Mouse (Mus musculus) hindbrain, postnatal 0 days (tissue): ENCODE measurements around the gene Atp2a2. TPM values are rescaled to one million over a fixed set of nuclear protein-coding genes. Genes with fewer than 3 reads are reported as not detected.

Experiments used
- ATAC-seq: fragments of 200-750 bp; cut with Nextera tagmentation; 2 replicates; pipeline ENCODE4 v1.8.0; 2017; ENCODE audit warnings: mild to moderate bottlenecking, moderate TSS enrichment, moderate library complexity
- DNase-seq: peaks from one replicate; pipeline ENCODE4 v3.0.0-alpha.2; 2015; ENCODE audit warnings: low spot score
- H3K27ac ChIP-seq: fragments of 300-500 bp; sonication (generic); 2 replicates; pipeline ENCODE4 v1.5.1; 2014; ENCODE audit warnings: mild to moderate bottlenecking
- H3K27me3 ChIP-seq: fragments of 300-500 bp; sonication (generic); 2 replicates; pipeline ENCODE4 v1.6.1; 2014; ENCODE audit warnings: low read length, mixed read lengths; ENCODE audit not compliant: insufficient read depth
- H3K36me3 ChIP-seq: fragments of 300-500 bp; sonication (generic); 2 replicates; pipeline ENCODE4 v1.6.1; 2014; ENCODE audit warnings: low read length, mixed read lengths; ENCODE audit not compliant: insufficient read depth
- H3K4me1 ChIP-seq: fragments of 300-500 bp; sonication (generic); 2 replicates; pipeline ENCODE4 v1.6.1; 2014; ENCODE audit warnings: antibody characterized with exemption, low read length, mixed read lengths; ENCODE audit not compliant: insufficient read depth
- H3K4me2 ChIP-seq: fragments of 300-500 bp; sonication (generic); 2 replicates; pipeline ENCODE4 v1.6.1; 2014; ENCODE audit warnings: low read depth, mild to moderate bottlenecking, low read length, moderate library complexity, mixed read lengths
- H3K4me3 ChIP-seq: fragments of 300-500 bp; sonication (generic); 2 replicates; pipeline ENCODE4 v1.5.1; 2014; ENCODE audit warnings: low read length
- H3K9ac ChIP-seq: fragments of 300-500 bp; sonication (generic); replicated peaks from 2 replicates; pipeline ENCODE4 v1.6.1; 2014; ENCODE audit warnings: mild to moderate bottlenecking, low read length, moderate library complexity, mixed read lengths
- H3K9me3 ChIP-seq: fragments of 300-500 bp; sonication (generic); 2 replicates; pipeline ENCODE4 v1.6.1; 2016; ENCODE audit warnings: low read length, mixed read lengths
- CTCF ChIP-seq: IDR thresholded peaks from 2 replicates; pipeline ENCODE4 v1.5.1; 2016; ENCODE audit warnings: antibody characterized with exemption, control low read depth, low read depth
- WGBS: fragments of 180-500 bp; shearing (Covaris S2); extraction: QIAGEN DNeasy Blood & Tissue Kit; methylation state at CpG from one replicate; pipeline ENCODE4 v1.1.7; 2014; 5-methylcytosine and 5-hydroxymethylcytosine counted together
- polyA plus RNA-seq: library from polyadenylated mRNA; unstranded; fragments of >200 nt; fragmentation: Nextera tagmentation; extraction: Ambion mirVana; gene quantifications from 2 replicates; pipeline ENCODE4 v1.2.1, GENCODE M21; 2015
- total RNA-seq: library from RNA; depleted of rRNA; stranded (reverse); fragments of >200 nt; gene quantifications from 2 replicates; pipeline ENCODE4 v1.2.3, GENCODE M21; 2014

Gene Atp2a2
- total and polyA plus RNA-seq, 2 experiments from 2014 or later, result 47.4 to 200 TPM

DNA sequence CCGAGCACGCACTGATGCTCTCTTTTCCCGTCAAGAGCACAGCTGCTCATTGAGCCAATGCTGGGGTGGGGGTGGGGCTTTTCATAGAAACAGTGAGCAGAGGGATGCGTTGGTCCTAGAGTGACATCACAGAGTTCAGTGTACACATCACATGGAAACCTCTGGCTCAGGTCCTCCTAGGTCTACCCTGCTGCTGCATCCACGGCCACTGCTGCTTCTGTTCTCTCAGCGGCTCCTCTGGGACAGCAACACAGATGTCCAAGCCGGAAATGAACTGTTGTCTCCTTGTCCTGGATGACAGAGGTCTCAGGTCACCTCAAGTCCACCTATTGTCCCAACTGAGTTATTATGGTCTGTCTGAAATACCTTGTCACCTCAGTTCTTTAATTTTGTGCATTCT, 52.1 kb downstream of the Atp2a2 start:
- Histone ChIP-seq H3K9ac (no peak overlapping the region), H3K4me1 (no peaks in the 10 kb centered on the region), H3K27me3 (no peaks in the 10 kb centered on the region), H3K4me2 (no peak overlapping the region), H3K27ac (no peak overlapping the region), H3K36me3 (peaks cover 36% of the 10 kb centered on the region), H3K4me3 (no peak overlapping the region), H3K9me3 (no peaks in the 10 kb centered on the region)
- ATAC-seq, result no peak
- TF ChIP-seq CTCF, result no peak
- 34% methylated on average over 7 of the region's 7 CpGs for WGBS
- DNase-seq, result no peak

DNA sequence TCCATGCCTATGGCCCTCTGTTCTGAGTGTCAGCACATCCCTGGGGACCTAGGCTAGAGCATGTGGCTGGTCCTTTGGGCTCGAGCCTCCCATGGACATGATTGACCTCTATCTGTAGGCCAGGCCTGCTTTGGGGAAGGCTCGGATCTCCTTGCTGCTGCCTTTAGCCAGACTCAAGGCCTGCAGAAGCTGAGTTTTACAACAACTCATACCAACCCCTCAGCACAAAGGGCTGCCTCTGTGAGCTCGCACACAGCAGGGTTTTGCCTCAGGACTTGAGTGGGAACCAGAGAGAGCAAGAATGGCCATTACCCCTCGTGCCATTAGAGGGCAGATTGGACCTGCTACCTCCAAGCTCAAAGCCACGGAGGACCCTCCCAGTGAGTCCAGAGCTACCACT, 53.2 kb downstream of the Atp2a2 start:
- H3K36me3 ChIP-seq, result peaks cover 36% of the 10 kb centered on the region
- no peak for ATAC-seq

DNA sequence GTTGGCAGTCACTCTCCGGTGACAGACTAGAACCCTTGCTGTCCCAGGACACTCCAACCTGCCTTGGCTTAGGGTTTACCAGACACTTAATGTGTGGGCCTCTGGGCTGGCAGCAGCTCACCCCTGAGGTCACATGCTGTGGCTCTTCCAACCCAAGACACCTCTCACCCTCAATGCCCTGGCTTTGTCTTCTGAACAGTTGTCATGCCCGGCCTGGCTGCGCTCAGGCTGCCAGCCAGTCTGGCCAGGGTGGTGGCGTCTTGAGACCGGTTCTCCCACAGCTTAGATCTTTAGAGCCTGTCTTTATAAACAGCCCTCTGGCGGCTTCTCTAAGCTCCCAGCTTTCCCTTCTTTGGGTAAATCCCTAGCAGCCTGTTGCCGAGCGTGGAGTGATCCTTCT, 54.2 kb downstream of the Atp2a2 start:
- Histone ChIP-seq H3K4me3 (no peak overlapping the region), H3K9ac (no peak overlapping the region), H3K4me1 (no peaks in the 10 kb centered on the region), H3K9me3 (no peaks in the 10 kb centered on the region), H3K27ac (no peak overlapping the region; the same call in 1 of the 2 replicates), H3K36me3 (peaks cover 31% of the 10 kb centered on the region), H3K4me2 (no peak overlapping the region), H3K27me3 (no peaks in the 10 kb centered on the region)
- ATAC-seq, result peak; percentile 49
- DNase-seq, result peak; percentile 14
- WGBS, result 72% methylated on average over 8 of the region's 8 CpGs
- TF ChIP-seq CTCF, result no peak

More for the DNA sequence above, 53.2 kb downstream of the Atp2a2 start:
- H3K27me3 ChIP-seq, result no peaks in the 10 kb centered on the region
- no peak for DNase-seq
- no peak overlapping the region for H3K9ac ChIP-seq
- H3K4me2 ChIP-seq, result no peak overlapping the region
- H3K27ac ChIP-seq, result no peak overlapping the region
- TF ChIP-seq CTCF, result no peak
- H3K9me3 ChIP-seq, result no peaks in the 10 kb centered on the region
- no peaks in the 10 kb centered on the region for H3K4me1 ChIP-seq
- no peak overlapping the region for H3K4me3 ChIP-seq
- WGBS, result 89% methylated on average over 5 of the region's 5 CpGs

DNA sequence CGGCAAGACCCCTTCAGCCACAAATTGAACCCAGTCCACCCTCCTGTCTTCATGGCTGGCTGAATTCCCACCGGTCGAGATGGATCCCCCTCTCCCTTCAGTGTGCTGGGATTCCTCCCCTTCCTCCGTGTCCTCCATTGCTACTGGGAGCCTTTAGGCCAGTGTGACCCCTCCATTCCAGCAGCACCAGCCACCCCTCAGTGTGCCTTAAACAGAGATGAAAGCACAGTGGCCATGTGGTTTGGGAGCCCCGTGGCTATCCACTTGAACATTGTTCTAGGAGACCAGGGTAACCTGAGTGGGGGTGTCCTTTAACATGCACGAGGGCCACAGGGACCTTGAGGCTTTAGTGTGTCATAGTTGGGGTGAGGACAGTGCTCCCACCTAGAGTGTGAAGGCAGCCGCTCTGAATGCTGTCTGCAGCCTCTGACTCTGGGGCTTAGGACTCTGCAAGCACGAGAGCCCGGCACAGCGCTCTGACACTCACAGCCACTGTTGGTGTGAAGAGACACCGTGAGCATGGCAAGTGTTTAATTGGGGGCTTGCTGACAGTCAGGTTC, 56.9 kb downstream of the Atp2a2 start:
- DNase-seq, result no peak
- H3K27ac ChIP-seq, result no peak overlapping the region
- no peak for ATAC-seq
- TF ChIP-seq CTCF, result no peak
- H3K27me3 ChIP-seq, result no peaks in the 10 kb centered on the region
- WGBS, result 88% methylated on average over 11 of the region's 11 CpGs
- no peaks in the 10 kb centered on the region for H3K4me1 ChIP-seq
- no peak overlapping the region for H3K9ac ChIP-seq
- H3K9me3 ChIP-seq, result no peaks in the 10 kb centered on the region
- no peak overlapping the region for H3K4me2 ChIP-seq
- H3K4me3 ChIP-seq, result no peak overlapping the region
- H3K36me3 ChIP-seq, result peaks cover 49% of the 10 kb centered on the region

DNA sequence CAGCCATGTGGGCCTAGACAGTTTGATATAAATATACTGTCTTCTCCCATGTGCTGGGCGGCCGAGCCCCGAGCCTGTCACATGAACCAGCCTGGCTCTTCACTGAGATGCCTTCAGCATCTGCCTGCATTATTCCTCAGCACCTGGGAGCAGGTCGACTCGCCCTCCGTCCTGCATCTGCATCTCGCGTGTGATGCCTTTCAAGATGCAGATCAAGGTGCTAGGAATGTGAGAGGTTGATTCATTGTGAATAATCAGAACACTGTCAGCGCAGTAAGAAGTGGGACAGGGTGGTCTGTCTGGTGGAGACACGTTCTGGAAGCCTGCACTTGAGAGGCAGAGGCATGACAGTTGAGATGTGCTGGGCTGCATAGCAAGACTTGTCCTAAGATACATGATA, 57.5 kb downstream of the Atp2a2 start:
- ATAC-seq (no peak), DNase-seq (no peak)
- H3K9ac ChIP-seq, result no peak overlapping the region
- H3K4me1 ChIP-seq, result no peaks in the 10 kb centered on the region
- H3K9me3 ChIP-seq, result no peaks in the 10 kb centered on the region
- peaks cover 55% of the 10 kb centered on the region for H3K36me3 ChIP-seq
- no peak overlapping the region for H3K27ac ChIP-seq
- TF ChIP-seq CTCF, result no peak
- 94% methylated on average over 10 of the region's 10 CpGs for WGBS
- no peak overlapping the region for H3K4me2 ChIP-seq
- no peaks in the 10 kb centered on the region for H3K27me3 ChIP-seq
- no peak overlapping the region for H3K4me3 ChIP-seq

DNA sequence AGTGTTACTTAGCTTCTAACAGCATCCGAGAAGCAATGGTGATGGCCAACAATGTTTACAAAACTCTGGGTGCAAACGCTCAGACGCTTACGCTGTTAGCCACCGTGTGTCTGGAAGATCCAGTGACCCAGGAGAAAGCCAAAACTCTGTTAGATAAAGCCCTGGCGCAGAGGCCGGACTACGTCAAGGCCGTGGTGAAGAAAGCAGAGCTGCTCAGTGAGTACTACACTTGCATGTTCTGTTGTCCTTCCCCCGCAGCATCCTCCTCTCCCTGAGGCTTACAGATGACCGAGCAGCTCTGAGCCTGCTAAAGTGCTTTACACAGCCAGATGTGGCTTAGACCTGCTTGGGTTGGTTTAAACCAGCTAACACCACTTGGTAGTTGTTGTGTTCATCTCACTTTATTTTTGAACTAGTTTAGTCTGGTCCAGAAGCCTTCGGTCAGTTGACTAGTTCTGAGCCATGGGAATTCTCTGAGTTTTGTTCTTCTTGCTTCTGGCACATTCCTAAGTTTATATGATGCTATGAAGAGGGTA, 61.9 kb downstream of the Atp2a2 start:
- 93% methylated on average over 12 of the region's 12 CpGs for WGBS
- Histone ChIP-seq H3K4me2 (no peak overlapping the region), H3K9me3 (no peaks in the 10 kb centered on the region), H3K27ac (no peak overlapping the region), H3K9ac (no peak overlapping the region), H3K36me3 (peaks cover 86% of the 10 kb centered on the region), H3K27me3 (no peaks in the 10 kb centered on the region), H3K4me1 (no peaks in the 10 kb centered on the region), H3K4me3 (no peak overlapping the region)
- ATAC-seq (no peak), DNase-seq (no peak)
- no peak for TF ChIP-seq CTCF

DNA sequence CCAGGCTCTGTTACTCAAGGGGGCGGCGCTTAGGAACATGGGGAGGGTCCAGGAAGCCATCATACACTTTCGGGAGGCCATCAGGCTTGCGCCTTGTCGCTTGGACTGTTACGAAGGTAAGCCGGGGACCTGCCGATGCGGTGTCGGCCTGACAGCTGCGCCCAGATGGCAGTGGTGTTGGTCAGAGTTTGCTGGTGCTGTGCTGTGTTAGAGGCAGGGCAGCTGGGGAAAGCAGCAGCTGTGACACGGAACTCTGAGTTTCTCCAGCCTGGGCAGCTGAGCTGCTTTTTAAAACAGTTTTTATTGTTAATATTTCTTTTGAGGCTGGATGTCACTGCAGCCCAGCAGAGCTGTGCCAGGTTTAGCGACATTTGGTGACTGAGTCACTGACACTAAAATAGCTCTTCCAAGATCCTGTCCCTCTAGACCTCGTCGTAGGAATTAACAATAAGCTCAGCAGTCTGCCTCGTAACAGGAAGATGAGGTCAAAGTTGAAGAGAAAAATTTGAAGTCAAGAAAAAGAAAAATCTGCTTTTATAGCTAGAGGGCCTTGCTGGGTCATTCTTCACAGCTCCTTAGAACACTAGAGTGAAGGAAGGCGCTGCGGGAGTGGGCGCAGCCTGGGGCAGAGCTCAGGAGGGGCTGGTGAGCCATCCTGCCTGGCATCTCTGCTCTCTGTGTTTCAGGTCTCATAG, 62.5 kb downstream of the Atp2a2 start:
- no peak overlapping the region for H3K4me3 ChIP-seq
- H3K36me3 ChIP-seq, result peaks cover 82% of the 10 kb centered on the region
- DNase-seq (no peak), ATAC-seq (no peak)
- no peak overlapping the region for H3K4me2 ChIP-seq
- no peak for TF ChIP-seq CTCF
- no peaks in the 10 kb centered on the region for H3K4me1 ChIP-seq
- no peaks in the 10 kb centered on the region for H3K27me3 ChIP-seq
- WGBS, result 87% methylated on average over 19 of the region's 19 CpGs
- no peak overlapping the region for H3K27ac ChIP-seq
- no peaks in the 10 kb centered on the region for H3K9me3 ChIP-seq
- no peak overlapping the region for H3K9ac ChIP-seq
